Mouse (Mus musculus) lung, postnatal 0 days (tissue): Measurements from ENCODE around the gene Akr1c12.
"Not testable (repeated sequence)": the region's sequence is repeated elsewhere in the genome, so short reads cannot be mapped to it uniquely, and the experiment has no call there.

Experiments
- CTCF ChIP-seq: IDR thresholded peaks from 2 replicates; pipeline ENCODE4 v1.5.1; 2016; ENCODE audit warnings: antibody characterized with exemption, mild to moderate bottlenecking
- EP300 ChIP-seq: IDR thresholded peaks from 2 replicates; pipeline ENCODE4 v1.6.1; 2016; ENCODE audit warnings: antibody characterized with exemption, mild to moderate bottlenecking, control low read depth

DNA sequence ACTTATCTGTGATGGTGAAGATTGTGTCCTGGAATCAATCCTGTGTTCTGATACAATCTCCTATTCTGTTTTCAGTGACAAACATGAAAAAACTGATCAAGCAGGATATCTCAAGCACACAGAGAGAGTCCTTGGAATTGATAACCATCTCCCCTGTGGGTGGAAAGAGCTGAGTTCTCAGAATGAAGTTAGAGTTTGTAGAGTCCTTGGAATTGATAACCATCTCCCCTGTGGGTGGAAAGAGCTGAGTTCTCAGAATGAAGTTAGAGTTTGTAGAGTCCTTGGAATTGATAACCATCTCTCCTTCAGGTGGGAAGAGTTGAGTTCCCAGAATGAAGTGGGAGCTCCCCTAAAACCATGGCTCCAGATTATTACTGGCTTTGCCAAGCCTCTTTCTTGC lies 22.3 kb downstream of the Akr1c12 start:
- TF ChIP-seq CTCF, EP300: not testable (repeated sequence)
